Mouse (Mus musculus) cerebral cortex, adult 2 months (tissue): Measurements from ENCODE around the gene Stx8.

Experiments used
- WGBS: fragments of 180-500 bp; shearing (Covaris S2); methylation state at CpG from one replicate; pipeline ENCODE4 v1.1.7; 2018; 5-methylcytosine and 5-hydroxymethylcytosine counted together

The Stx8 gene

DNA sequence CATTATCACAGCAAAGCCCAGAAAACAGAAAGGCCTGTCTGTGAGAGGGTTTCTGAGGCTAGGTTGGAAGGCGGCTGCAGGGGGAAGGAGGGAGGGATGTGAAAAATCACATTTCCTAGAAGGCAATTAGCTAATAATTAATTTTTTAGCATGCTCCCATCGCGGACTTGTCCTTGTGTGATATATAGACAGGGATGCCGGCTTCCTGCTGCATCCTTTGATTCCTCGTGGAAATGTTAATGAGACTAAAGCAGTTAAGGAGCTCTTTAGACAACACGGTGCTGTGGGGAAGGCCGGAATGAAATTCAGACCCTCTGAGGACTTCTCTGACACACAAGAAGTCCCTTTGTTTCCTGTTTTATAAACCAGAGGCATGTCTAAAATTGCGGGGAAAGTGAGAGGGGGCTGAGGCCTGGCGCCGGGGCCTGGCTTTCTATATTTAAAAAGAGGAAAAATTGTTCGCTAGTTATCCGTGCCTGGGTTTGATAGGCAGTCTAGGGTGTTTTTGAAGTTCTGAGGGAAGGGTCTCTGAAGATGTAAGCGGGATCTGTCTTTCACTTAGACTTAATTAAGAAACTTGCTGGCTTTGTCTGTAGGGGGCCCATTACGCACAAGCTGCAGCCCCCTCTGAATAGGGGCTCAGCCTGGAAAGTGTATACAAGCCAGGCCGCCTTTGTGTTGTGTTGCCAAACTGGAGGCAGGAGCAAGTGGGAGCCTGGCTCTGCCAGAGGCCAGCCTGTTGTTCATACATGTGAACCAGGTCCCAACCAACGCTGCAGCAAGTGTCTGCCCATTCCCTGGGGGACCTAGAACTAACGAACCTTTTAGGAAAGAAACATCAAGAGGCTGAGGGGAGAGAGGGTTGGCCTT is 179.8 kb downstream of the Stx8 start:
- WGBS = 69% methylated on average over 17 of the region's 17 CpGs

GRCm38 (mm10) chr11:68146456-68146851 is 180.5 kb downstream of the Stx8 start:
- WGBS = 78% methylated on average over 4 of the region's 4 CpGs

- WGBS = 76% methylated on average over 2 of the region's 2 CpGs
Observed at GRCm38 (mm10) chr11:68150938-68151337, 184.9 kb downstream of the Stx8 start.

DNA sequence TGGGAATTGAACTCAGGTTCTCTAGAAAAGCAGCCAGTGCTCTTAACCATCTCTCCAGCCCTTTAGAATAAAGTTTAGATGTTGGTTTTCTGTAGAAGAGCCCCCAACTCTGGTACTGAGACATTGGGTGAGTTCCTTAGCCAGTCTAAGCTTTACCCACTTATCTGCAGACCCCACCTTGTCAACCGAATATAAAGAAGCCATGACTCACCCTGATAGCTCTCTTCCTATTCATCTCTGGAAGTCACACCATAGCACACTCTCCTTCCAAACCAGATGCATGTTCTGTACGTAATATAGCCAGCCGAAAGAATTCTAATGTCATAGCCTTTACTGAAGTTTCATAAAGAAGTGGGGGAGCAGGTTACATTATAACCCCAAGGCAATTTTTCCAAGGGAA is 192.2 kb downstream of the Stx8 start:
- WGBS = 94% methylated on average over 3 of the region's 3 CpGs

DNA sequence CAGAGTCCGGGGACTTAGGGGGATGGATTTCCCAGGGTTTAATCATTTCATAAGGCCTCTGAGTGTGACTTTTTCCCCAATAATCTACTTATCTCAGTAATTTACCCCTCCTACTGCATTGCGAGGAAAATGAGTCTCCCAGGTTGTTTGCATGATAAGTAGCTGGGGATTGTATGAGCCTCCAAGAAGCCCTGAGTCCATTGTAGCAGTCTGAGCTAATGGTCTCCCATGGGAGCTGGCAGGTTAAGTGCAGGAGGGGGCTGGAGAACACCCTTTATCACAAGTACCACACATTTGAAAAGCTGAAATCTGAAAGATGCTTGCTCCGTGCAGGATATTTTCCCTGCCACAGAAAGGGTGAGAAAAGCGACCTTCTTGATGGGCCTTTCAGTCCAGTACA is 193.9 kb downstream of the Stx8 start:
- WGBS = 90% methylated on average over 4 of the region's 4 CpGs

DNA sequence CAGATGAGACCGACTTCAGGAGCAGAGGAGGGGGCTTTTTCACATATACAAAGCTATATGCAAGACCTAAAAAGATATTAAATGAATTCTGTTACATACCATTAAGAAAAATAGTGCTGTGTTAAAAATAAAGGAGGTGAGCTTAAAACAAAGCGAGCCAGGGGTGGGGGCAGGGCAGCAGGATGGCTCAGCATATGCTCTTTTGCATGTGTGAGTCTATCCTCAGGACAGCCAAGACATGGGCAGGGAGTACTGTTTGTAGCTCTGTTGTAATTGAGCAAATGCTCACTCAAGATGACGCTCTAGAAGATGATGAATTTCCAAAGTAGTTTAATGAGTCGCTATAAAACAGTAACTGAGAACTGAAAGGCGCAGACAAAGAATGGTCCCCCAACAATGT is 198.4 kb downstream of the Stx8 start:
- WGBS = 82% methylated on average over 5 of the region's 5 CpGs

- 94% methylated on average over 4 of the region's 4 CpGs for WGBS
Observed at GRCm38 (mm10) chr11:68168427-68168826, 202.4 kb downstream of the Stx8 start.

- 95% methylated on average over 7 of the region's 7 CpGs for WGBS
Observed at GRCm38 (mm10) chr11:68171973-68172647, 206.1 kb downstream of the Stx8 start.

DNA sequence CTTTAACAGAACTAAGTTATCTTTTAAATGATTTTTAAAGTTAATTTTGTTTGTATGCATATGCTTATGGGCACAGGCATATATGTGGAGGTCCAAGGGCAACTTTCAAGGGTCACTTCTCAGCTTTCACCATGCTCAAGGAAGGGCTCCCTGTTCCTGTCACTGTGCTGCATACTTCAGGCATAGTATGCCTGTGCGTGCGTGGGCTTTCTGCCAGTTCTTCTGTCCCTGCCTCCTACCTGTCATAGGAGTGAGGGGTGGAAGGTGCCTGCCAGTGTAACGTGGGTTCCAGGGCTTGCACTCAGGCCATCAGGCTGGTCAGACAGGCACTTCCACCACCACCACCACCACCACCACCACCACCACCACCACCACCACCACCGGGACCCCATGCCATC is 206.7 kb downstream of the Stx8 start:
- WGBS = 75% methylated on average over 4 of the region's 4 CpGs

DNA sequence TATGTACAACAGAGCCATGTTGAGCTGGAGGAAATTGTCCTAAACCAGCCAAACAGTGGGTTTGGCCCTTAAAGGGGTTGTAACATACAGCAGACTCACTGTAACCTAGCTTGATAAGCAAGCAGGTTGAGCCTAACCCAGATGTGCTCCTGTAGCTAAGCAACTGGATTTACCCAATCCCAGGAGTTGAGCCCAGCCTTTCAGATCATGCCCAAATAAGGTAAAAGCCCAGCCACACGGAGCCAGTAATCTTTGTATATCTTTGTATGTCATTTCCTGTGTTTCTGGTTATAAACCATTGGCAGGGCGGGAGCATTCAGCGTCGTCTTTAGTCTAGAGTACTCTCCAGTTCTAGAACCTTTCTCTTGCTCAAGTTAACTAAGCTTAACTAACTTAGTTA is 210.6 kb downstream of the Stx8 start:
- WGBS = 75% methylated on average over 4 of the region's 4 CpGs

DNA sequence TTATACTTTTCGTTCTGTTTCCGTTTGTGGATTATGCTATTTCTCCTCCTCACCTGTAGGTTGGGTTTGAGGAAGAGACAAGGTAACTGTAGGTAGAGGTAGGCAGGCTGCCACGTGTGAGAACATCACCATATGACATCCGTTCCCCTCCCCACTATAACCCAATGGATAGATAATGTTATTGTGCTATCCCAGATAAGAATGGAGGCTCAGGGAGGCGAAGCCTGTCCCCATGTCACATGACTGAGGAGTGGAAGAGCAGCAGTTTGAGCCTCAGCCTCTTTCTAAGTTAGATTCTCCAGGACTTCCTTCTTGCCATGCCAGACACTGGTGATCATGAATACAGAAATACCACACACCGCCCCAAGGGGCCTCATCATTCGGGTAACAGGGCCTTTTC is 211.4 kb downstream of the Stx8 start:
- 82% methylated on average over 7 of the region's 7 CpGs for WGBS

DNA sequence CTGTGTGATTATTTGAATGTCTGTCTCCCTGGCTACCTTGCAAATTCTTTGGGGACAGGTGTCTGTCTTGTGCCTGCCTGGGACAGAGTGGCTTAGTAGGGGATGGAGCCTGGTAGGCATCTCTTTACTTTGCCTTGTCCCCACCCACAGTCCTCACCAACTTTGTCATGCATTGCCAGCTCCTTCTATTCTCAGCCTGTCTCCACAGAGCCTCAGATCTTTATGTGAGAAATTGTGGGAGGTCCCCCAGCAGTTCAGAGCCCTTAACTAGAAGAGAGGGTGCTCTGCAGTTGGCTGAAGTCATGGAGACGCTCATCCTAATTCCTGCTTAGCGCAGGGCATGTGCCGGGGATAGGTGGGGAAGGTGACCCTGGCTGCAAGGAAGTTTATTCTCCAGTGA is 219.7 kb downstream of the Stx8 start:
- WGBS = 65% methylated on average over 3 of the region's 3 CpGs

GRCm38 (mm10) chr11:68187242-68187641 is 221.2 kb downstream of the Stx8 start:
- WGBS = 74% methylated on average over 8 of the region's 8 CpGs

- 74% methylated on average over 12 of the region's 12 CpGs for WGBS
Observed at GRCm38 (mm10) chr11:68188695-68189201, 222.8 kb downstream of the Stx8 start.

- WGBS = 67% methylated on average over 5 of the region's 5 CpGs
Observed at GRCm38 (mm10) chr11:68190849-68191248, 224.9 kb downstream of the Stx8 start.

- WGBS = 70% methylated on average over 6 of the region's 6 CpGs
Observed at GRCm38 (mm10) chr11:68195168-68195567, 229.2 kb downstream of the Stx8 start.

GRCm38 (mm10) chr11:68195693-68196176 is 229.7 kb downstream of the Stx8 start:
- WGBS = 75% methylated on average over 10 of the region's 10 CpGs

GRCm38 (mm10) chr11:68196566-68196965 is 230.6 kb downstream of the Stx8 start:
- 79% methylated on average over 6 of the region's 6 CpGs for WGBS

- 96% methylated on average over 11 of the region's 11 CpGs for WGBS
Observed at GRCm38 (mm10) chr11:68197471-68197870, 231.5 kb downstream of the Stx8 start.

GRCm38 (mm10) chr11:68198696-68199095 is 232.7 kb downstream of the Stx8 start:
- WGBS = 73% methylated on average over 10 of the region's 10 CpGs

GRCm38 (mm10) chr11:68199103-68199502 is 233.1 kb downstream of the Stx8 start:
- WGBS = 65% methylated on average over 8 of the region's 8 CpGs

DNA sequence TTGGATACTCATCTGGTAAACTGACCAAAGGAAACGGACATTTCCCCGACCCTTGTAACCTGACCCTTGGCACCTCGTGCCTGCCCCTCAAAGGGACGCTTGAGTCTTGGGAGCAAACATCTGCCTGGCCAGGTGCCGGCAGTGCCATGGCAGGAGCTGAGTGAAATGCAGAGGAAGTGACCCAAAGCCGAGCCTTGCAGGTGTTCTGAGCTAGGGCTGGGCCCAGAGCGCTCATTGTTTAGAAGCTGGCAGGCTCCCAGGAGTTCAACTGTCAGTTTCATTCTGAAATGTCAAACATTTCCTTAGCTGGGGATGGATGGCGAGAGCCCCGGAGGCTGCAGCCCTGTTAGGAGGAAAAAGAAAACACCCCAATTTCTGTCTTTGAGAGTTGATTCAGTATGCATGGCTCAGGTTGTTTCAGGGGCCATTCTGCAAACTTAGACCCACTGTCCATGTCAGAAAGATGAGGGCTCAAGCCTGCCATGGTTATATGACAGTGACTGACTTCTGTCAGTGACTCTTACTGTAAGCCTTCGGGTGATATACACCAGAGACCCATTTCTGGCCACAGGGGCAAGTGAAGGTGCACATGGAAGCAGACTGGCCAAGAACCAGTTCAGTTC is 233.9 kb downstream of the Stx8 start:
- 59% methylated on average over 10 of the region's 10 CpGs for WGBS
